Mouse (Mus musculus) lung, postnatal 25 days (tissue): Measurements from ENCODE around the gene Slc2a12.

Source experiments
- DNase-seq: peaks from one replicate; pipeline ENCODE4 v3.0.0; 2022; ENCODE audit warnings: low spot score

Gene Slc2a12

DNA sequence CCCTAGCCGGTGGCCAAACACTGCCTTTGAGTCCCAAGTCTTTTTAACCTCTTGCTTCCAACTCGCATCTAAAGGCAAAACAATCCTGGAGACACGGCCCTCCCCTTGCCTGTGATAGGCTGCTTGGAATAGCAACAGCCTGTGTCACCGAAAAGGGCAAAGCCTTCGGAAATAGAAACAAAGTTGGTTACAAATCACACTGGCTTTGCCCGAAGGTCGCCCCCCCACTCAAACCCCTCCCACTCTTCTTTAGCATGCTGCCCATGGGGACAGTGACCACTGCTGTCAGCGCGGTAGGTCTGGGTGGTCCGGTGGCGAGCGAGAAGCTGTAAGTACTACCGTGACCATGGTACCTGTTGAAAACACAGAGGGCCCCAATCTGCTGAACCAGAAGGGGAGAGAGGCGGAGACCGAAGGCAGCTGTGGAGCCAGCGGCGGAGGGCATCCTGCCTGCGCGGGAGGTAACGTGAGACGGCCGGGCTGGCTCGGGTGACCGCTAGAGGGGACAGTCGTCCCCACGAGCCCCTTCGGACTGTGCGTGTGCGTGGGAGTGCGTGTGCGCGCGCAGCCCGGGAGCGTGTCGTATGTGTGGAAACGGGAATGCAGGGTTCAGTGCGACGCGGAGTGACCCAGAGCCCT is at the start of gene Slc2a12:
Gene Slc2a12, plus strand, starts transcription at position 159 of the 639 bp plus-strand sequence.
- peak; percentile 58 for DNase-seq

DNA sequence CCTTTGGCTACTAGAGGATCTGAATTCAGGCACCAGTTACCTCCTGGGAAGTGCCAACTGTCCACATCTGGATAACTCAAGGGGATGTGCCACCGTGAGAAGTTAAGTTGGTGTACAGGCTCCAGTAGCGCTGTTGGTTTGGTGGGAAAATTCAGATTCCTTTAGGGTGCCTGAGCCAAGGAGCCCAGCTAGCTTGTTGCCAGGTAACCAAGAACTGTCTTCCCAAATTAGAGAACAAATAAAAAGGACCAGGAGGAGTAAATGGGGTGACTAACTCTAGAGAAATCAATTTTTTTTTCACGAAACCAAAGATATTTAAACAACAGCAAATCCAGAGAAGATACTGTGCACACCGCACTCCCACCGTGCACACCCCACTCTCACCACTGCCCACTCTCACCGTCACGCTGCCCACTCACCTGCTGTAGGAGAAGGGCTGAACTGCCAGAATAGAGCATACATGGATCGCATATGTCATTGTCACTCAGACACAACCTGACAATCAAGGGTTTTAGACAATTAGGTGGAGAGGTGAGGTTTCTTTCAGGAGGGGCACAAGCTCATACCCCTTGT is 45.8 kb upstream of the Slc2a12 start:
- DNase-seq = no peak

DNA sequence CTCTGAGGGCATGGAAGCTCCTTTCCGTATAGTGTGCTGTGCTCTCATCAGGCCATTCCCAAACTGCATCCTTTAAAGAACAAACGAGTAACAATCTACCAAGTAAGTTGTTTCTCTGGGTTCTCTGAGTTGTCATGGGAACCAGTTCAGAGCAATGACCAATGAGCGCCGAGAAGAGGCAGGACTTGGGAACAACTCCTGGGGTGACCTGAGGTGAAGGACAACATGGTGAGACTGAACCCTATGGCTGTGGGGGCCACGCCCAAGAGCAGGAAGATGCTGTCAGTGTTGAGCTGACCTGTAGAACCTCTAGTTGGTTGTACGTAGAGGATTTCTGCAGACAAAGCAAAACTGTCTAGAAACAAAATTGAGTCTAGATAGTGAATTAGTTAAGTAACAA is 43.8 kb upstream of the Slc2a12 start:
- DNase-seq = no peak

DNA sequence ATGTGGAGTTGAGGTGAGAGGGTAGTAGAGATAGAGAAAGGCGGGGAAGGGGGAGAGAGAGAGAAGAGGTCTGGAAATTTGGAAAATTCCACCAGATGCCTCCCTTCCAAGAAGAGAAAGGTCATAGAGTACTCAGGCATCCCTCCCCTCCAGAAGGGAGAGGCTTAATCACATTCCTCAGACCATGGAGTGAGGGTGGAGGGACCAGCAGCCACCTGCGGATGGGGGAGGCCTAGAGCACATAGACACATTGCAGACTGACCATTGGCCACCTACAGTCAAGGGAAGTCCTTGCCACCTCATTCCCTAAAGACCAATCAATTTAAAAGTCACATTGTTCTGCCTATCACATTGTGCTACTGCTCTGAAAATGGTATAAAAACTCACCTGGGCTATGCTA is 40.0 kb upstream of the Slc2a12 start:
- no peak for DNase-seq

DNA sequence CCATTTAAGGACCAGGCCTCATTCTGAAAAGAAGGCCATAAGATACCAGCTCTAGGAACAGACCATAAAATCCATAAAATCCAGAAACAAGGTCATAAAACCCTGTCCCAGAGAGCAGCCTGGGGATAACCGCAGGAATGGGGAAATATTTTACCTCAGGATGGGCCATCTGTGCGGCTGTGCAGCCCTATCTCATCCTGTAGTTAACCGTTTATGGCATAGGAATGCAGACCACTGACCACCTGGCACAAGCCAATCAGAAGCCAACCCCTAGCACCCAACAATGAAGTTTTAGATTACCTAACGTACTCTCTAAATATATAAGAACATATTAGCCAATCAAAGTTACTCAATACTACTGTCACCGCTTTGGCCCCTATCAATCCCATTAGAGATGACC is 36.5 kb upstream of the Slc2a12 start:
- no peak for DNase-seq

DNA sequence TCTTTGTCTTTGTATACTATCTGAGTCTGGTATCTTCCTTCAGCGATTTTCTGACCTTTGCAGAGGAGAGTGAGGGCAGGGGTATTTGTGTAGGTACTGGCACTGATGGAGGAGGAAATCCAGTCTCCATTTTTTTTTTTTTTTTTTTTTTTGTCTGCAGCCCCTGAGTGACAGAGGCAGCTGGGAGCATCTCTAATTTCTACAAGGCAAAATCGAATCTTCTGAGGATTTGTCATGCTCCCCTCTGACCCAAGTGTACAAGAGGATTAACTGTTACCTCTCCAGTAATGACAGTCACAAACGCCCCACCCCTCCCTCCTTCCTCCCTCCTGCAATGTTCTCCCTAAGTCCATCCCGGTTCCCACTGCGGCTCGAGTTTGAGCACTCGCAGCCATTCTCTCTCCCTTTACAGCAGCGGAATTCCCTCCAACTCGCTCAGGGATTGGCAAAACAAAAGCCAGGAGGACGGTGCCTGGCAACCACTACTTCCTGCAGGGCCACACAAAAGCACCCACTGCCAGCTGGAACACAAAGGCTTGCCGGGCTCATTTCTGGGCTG is 35.9 kb upstream of the Slc2a12 start:
- no peak for DNase-seq

DNA sequence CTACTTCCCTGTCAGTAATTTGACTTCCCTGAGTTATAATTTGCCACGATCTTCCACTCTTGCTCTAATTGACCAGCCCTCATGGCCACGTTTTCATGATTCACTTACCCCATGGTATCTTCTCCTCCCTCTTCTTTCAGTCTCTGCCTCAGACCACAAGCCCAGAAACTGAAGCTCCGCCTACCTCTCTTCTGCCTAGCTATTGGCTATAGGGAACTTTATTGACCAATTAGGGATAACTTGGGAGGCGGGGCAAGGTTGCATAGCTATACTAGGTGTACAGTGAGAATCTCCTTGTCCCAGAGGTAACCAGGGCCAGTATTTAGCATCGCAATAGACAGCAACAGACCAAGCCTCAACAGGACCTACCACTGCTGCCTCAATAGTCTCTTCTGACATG is 31.5 kb upstream of the Slc2a12 start:
- DNase-seq = no peak

DNA sequence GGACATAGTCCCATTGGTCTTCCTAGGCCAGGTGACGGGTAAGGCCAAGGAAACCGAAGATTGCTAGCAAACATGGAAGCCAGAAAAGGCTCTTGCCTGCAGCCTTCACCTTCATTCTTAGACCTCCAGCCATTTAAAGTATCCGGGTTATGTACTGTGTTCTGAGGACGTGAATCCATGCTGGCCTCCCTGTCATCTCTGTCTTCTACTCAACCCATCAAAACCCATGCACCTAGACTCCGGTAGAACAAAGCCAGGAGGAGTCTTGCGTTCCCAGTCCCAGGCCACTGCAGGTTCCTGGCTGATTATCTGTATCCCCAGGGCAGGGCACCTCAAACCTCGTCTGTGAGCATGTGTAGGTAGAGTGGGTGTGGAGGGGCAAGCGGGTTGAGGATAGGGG is 30.3 kb upstream of the Slc2a12 start:
- no peak for DNase-seq

DNA sequence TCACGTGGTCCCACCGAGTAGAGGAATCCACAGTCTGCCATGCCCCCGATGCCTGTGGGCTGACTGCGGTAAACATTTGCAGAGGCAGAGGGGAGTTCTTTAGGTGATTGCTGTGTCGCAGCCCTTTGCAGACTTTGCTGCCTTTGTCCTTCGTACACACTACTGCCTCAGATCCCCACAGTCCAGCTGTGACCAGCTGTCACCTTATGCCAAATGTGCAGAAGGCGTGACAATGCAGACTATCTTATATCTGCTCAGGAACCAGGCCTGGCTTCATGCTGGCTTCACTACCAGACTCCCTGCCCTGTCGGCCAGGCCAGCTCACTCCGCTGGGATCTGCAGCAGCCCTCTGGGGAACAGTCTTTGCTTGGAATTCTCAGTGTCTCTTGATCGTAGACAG is 29.5 kb upstream of the Slc2a12 start:
- DNase-seq = no peak

DNA sequence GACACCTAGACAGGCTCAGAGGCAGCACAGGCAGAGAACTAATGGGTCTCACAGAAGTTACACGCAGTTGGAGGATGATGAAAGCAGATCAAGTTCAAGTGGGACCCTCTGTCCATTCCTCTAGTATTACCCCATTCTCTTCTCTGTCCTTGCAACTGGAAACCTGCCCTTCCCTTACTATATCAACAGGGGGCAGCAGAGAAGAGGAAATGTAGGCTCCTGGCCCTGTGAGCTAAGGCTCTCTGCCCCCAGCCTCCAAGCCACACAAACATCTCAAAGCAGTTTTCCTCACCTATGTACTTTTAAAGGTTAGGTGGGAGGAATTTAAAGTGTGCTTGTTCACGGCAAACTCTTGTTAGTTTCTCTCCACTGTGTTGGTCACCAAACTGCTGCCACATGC is 26.0 kb upstream of the Slc2a12 start:
- DNase-seq = peak; percentile 16

DNA sequence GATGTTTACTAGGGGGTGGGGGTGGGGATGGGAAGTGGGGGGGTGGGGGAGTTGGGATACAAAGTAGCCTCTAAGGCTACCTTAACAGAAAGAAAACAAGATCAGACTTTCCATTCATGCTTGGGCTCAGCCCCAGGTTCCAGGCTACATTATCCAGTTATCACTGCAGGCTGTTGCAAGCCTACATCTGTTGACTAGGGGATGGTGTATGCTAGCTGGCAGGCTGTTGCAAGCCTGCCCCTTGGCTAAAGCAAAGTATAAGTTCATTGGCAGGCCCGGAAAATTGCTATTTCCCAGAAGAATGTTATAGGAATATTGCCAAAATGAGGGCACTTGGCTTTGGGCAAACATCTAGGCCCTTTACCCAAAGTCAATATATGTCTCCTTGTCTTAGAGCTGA is 16.0 kb upstream of the Slc2a12 start:
- DNase-seq = no peak

DNA sequence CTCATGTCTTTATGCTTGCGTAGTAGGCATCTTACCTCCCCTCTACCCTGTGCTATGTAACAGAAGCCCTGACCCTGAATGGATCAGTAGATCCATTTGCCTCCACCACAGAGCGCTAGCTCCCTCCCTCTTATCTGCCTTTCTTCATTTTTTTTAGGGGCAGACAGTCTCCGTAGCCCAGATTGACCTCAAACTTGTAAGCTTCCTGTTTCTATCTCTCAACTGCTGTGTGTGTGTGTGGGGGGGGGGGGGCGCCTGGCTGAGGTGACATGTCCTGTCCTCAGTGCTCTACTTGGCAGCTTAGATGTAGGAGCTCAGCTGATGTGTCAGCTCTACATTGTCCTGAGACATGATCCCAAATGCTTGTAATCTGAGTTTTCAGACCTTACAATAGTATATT is 13.7 kb upstream of the Slc2a12 start:
- no peak for DNase-seq

DNA sequence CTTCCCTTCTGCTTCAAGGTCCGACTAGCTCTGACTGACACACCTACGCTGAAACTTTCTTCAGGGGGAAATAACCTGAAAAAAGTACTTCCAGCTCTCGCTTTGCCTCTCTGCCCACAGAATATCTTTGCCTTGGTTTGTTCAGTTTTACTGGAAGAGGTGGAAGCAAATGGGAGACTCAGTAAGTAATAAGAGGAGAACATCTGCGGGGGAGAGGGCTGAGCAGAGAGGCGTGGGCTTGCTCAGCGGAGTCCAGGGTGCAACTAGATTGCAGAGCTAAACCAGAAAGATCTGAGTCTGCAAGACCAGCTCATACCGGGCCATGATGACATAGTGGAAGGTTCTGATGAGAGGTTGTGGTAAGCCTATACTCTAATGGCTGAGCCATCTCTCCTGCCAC is 13.3 kb upstream of the Slc2a12 start:
- DNase-seq = no peak

DNA sequence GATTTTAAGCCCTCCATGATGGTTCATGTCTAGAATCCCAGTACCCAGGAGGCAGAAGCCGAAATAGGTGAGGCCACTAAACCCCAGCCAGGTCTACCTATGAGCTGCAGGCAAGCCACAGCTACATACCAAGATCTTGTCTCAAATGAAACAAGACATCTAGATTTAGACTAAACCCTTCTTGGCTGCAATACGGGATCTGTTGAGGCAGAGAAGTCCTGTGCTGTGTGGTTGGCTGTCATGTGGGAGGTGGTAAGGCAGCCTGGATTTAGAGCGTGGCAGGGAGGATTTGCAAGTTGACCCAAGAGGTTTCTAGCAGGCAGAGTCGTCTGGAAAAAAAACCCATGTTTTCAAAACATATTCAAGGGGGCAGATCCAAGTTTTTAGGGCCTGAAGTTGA is 12.9 kb upstream of the Slc2a12 start:
- no peak for DNase-seq

DNA sequence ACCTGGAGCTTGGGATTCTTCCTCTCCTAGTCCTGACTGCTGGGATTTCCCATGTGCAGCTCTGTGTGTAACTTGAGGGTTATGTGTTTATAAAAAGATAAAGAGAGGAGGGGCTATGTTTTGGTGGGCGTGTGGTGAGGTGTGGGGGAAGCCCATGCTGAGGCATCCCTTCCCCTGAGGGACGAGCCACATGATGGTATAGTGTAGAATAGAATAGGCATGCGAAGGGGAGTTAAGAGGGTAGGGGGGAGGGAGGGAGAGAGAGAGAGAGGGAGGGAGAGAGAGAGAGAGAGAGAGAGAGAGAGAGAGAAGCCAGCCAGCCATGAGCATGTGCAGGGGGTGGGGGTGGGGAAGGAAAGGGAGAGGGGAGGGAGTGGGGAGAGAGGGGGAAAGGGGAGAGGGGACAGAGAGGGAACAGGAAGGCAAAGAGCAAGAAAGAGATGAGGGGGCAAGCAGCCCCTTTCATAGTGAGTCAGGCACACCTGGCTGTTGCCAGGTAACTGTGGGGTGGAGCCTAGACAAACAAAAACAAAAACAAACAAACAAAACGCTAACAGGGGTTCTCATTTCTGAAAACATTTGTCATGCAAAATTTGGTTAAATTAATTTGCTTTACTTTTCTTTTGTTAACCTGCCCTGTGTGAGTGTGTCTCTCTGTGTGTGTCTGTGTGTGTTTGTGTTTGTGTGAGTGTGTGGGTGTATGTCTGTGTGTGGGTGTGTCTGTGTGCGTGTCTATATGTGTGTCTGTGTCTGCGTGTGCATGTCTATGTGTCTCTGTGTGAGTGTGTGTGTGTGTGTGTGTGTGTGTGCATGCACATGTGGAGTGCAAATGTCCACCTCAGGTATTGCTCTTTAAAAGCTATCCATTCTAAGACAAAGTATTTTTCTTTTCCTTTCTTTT is 11.2 kb upstream of the Slc2a12 start:
- no peak for DNase-seq

DNA sequence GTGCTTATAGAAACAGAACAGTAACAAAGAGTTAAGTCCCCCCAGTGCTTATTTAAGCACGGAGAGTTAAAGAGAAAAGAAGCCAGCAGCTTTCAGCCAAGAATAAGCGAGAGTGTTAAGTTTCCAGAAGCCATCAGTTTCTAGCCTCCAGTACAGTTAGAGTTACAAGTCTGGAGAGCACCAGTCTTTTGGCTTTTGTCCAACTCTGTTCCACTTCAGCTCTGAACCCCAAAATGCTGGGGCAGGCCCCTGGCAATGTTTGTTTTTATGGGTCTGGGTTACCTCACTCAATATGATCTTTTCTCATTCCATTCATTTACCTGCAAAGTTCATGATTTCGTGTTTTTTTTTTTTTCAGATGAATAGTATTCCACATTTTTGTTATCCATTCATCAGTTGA is 7.6 kb upstream of the Slc2a12 start:
- DNase-seq = no peak

DNA sequence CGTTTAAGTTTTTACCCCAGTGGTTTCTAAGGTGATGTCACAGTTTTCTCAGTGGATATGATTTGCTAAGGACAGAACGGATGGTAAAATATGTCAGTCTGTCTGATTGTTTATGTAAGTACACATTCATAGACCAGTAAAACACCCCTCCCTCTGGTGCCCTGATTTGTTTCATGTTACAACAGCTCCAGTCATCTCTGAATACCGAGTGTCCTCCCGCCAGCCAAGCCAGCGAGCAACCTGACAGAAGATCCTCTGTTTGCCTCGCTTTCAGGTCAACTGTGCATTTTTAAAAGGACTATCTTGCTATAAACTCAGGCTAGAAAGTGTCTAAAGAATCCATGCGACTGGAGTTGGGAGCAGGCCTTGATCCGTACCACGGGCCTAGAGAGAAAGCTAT is 640 bp upstream of the Slc2a12 start:
- DNase-seq = no peak

DNA sequence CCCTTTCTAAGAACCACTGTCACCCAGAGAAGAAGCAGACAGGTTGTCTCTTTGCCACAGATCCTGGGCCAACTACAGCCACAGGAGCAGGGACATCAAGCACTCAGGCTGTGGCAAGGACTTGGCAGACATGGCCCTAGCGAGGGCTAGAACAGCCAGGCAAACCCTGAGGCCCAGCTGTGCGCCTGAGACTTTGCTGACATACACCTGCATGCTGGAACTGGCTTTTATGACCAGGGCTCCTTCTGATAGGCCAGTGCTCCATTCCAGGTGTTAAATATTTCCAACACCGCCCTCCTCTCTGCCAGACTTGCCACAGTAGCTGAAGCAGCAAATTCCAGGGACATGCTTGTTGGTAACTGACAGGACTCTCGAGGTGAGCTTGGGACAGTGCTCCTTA is 3.9 kb downstream of the Slc2a12 start:
- DNase-seq = no peak

DNA sequence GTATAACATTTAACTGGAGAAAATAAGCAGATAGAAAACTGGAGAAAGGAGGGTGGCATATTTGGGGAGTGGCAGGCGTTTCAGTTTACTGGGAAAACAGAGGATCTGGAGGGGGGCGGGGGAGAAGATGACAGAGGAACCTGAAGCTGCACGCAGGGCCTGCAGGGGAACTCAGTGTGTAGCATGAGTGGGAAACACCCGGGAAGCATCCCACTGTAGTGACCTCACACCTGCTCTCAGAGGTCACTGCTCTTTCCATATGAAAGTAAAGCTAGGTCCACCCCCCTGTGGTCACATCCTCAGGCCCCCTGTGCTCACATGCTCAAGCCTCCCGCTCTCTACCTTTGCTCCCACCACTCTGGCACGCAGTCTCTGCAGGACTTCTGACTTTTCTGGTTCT is 9.0 kb downstream of the Slc2a12 start:
- DNase-seq = no peak

DNA sequence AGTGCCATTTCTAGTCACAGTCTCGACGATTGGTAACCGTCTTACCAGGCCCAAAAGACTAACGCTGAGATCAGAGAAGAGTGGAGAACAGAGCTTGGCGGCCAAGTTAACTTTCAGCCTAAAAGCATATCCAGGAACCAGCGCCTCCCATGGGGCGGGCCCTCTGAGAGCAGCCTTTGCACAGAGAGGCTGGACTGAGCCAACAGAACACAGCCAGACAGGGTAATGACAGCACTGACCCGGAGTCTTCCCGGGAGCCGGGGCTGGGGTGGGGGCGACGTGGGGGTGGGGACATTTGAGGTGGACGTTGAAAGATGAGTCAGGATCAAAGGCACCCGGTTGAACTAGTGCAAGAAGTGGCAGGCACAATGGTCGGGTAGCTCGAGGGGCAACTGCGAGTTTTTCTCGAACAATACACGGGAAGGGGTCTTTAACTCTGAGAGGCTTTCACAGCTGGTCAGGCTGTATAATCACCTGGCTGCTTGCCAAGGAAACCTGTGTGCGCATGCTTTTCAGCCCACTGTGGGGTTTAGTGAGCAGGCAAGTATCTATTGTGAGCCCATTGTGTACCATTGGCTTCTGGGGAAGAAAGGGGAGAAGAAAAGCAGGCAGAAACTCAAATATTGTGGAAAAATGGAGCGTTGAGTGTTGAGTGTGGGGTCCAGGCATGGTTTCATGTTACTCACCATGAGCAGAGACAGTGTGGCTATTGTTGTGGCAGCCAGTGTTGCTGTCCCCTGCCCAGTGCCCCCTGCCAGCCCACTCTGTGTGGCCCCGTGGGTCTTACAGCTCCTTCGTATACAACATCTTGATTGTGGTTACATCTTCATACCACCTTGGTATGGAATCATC is 13.9 kb downstream of the Slc2a12 start:
- DNase-seq = no peak

DNA sequence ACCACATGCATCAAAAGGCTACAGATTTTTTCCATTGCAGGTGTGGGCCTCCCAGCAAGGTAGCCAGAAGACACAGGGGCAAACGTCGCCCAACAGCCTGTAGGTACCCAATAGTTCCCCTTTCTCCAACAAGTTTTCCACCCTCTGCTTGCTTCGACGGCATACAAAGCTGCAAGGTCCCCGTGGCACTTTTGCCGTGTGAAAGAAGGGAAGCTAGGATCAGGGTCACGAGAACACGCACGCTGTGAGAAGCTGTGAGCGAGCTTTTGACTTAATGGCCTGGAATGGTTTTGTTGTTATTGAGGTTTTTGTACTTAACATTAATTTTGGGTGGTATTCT is 14.5 kb downstream of the Slc2a12 start:
- DNase-seq = no peak

DNA sequence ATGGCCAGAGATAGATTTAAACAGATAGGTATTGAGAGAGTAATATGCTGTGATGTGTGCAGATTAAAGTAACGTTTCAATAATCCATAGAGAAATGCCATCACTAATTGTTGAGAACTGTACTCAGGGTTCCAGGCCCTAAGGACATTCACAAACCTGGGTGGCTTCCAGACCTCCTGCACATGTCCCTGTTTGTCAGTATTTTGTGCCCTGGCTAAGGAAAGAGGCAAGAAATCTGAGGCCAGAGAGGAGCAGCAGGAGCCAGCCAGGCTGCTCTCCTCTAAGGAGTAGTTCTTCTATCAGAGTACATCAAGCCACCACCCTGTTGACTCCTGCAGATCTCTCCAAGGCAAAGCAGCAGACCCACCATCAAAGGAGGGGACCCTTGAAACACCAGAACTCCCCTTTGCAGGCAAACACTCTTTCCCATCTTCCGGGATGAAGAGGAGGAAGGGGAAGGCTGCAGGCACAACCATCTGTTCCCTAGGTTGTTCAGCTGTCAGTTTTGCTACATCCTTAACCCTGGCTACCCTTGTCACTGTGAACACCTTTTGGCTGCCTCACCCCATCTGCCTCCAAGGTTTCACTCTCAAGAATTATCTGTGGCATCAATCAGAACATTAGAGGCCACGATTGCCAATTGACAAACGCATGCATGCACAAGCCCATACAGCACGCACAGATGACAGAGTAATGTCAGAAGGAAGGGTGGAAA is 15.6 kb downstream of the Slc2a12 start:
- DNase-seq = no peak
